Mouse (Mus musculus) CH12.LX (cell line): Measurements from ENCODE around the gene Hk2. TPM values are rescaled to one million over a fixed set of nuclear protein-coding genes. Genes with fewer than 3 reads are reported as not detected.

Source experiments
- DNase-seq: peaks from one replicate; pipeline ENCODE4 v3.0.0-alpha.2; 2013; ENCODE audit errors: extremely low read depth
- H3K27ac ChIP-seq: 2 replicates; pipeline ENCODE4 v1.5.1; 2012; ENCODE audit warnings: low read depth, mild to moderate bottlenecking, control low read depth, moderate library complexity; ENCODE audit not compliant: insufficient read depth
- H3K27me3 ChIP-seq: replicated peaks from 2 replicates; pipeline ENCODE3; 2012; ENCODE audit warnings: inconsistent platforms
- H3K36me3 ChIP-seq, 2 experiments: replicated peaks in 1 of 2; 2 replicates each; pipeline versions ENCODE3 to v1.6.1; 2012; ENCODE audit warnings: inconsistent platforms in 1 of 2, low read length in 1 of 2, mild to moderate bottlenecking in 1 of 2, mixed read lengths in 1 of 2, moderate library complexity in 1 of 2; ENCODE audit not compliant: control insufficient read depth in 1 of 2, insufficient read depth in 1 of 2
- H3K4me1 ChIP-seq, 2 experiments: 2 replicates each; pipeline ENCODE4 v1.6.1; 2012; ENCODE audit warnings: inconsistent platforms in 1 of 2, moderate library complexity in 1 of 2; ENCODE audit not compliant: insufficient read depth in 2 of 2, control insufficient read depth in 1 of 2
- H3K4me2 ChIP-seq: 2 replicates; pipeline ENCODE4 v1.6.1; 2012; ENCODE audit warnings: low read depth, mild to moderate bottlenecking, control low read depth; ENCODE audit not compliant: poor library complexity, insufficient read depth, severe bottlenecking
- H3K4me3 ChIP-seq, 3 experiments: fragments of 150-350 bp in 1 of 3; sonication (generic) in 1 of 3; replicated peaks in 1 of 3; 2 replicates each; pipeline versions ENCODE3 to v1.5.1; 2011 to 2012; ENCODE audit warnings: low read depth in 2 of 3, low read length in 2 of 3, mild to moderate bottlenecking in 2 of 3, moderate library complexity in 2 of 3, control low read depth in 1 of 3, improper control_type of control experiment in 1 of 3, inconsistent platforms in 1 of 3, mixed read lengths in 1 of 3; ENCODE audit not compliant: poor library complexity in 1 of 3
- H3K79me2 ChIP-seq: replicated peaks from 2 replicates; pipeline ENCODE4 v1.6.1; 2012; ENCODE audit warnings: mild to moderate bottlenecking, moderate library complexity; ENCODE audit not compliant: control insufficient read depth, poor library complexity, insufficient read depth, severe bottlenecking; ENCODE audit errors: extremely low read depth
- H3K9ac ChIP-seq: 2 replicates; pipeline ENCODE4 v1.6.1; 2012; ENCODE audit warnings: low read depth, mild to moderate bottlenecking, control low read depth, moderate library complexity; ENCODE audit not compliant: insufficient read depth
- H3K9me3 ChIP-seq: replicated peaks from 2 replicates; pipeline ENCODE3; 2012; ENCODE audit warnings: low read length, inconsistent platforms, mixed read lengths
- BHLHE40 ChIP-seq: IDR thresholded peaks from 2 replicates; pipeline ENCODE4 v1.6.1; 2011; ENCODE audit warnings: mild to moderate bottlenecking, low read depth, low read length, improper control_type of control experiment
- CHD2 ChIP-seq: IDR thresholded peaks from 2 replicates; pipeline ENCODE4 v1.6.1; 2011; ENCODE audit warnings: low read length, improper control_type of control experiment
- CTCF ChIP-seq, 2 experiments: IDR thresholded peaks in 1 of 2; conservative IDR thresholded peaks in 1 of 2; 2 replicates each; pipeline ENCODE4 v1.5.1; 2011 to 2012; ENCODE audit warnings: low read depth in 2 of 2, low read length in 2 of 2, improper control_type of control experiment in 1 of 2, inconsistent platforms in 1 of 2, mild to moderate bottlenecking in 1 of 2, moderate library complexity in 1 of 2
- ELF1 ChIP-seq: IDR thresholded peaks from 2 replicates; pipeline ENCODE4 v1.6.1; 2014; ENCODE audit warnings: low read depth, mild to moderate bottlenecking, inconsistent platforms, low read length, improper control_type of control experiment
- EP300 ChIP-seq: IDR thresholded peaks from 2 replicates; pipeline ENCODE4 v1.6.1; 2011; ENCODE audit warnings: low read length, improper control_type of control experiment
- ETS1 ChIP-seq: conservative IDR thresholded peaks from 2 replicates; pipeline ENCODE4 v1.6.1; 2012; ENCODE audit warnings: low read depth, mild to moderate bottlenecking, inconsistent platforms, low read length, improper control_type of control experiment, moderate library complexity
- HCFC1 ChIP-seq: IDR thresholded peaks from 2 replicates; pipeline ENCODE4 v1.6.1; 2012; ENCODE audit warnings: low read depth, mild to moderate bottlenecking, inconsistent platforms, low read length, improper control_type of control experiment
- IRF4 ChIP-seq: IDR thresholded peaks from 2 replicates; pipeline ENCODE4 v1.6.1; 2014; ENCODE audit warnings: low read depth, mild to moderate bottlenecking, inconsistent platforms, low read length, improper control_type of control experiment
- JUN ChIP-seq: IDR thresholded peaks from 2 replicates; pipeline ENCODE4 v1.6.1; 2011; ENCODE audit warnings: low read depth, mild to moderate bottlenecking, low read length, improper control_type of control experiment, moderate library complexity; ENCODE audit not compliant: insufficient read depth
- JUND ChIP-seq: conservative IDR thresholded peaks from 2 replicates; pipeline ENCODE4 v1.6.1; 2011; ENCODE audit warnings: low read depth, low read length, improper control_type of control experiment
- KAT2A ChIP-seq: IDR thresholded peaks from 2 replicates; pipeline ENCODE4 v1.6.1; 2012; ENCODE audit warnings: low read length, improper control_type of control experiment, inconsistent platforms; ENCODE audit not compliant: insufficient replicate concordance
- MAFK ChIP-seq: IDR thresholded peaks from 2 replicates; pipeline ENCODE4 v1.6.1; 2011; ENCODE audit warnings: low read length, improper control_type of control experiment; ENCODE audit not compliant: insufficient replicate concordance
- MAX ChIP-seq: IDR thresholded peaks from 2 replicates; pipeline ENCODE4 v1.6.1; 2011; ENCODE audit warnings: low read length, improper control_type of control experiment
- MEF2A ChIP-seq: IDR thresholded peaks from 2 replicates; pipeline ENCODE4 v1.6.1; 2014; ENCODE audit warnings: low read depth, mild to moderate bottlenecking, inconsistent platforms, low read length, improper control_type of control experiment, borderline replicate concordance
- MXI1 ChIP-seq: IDR thresholded peaks from 2 replicates; pipeline ENCODE4 v1.6.1; 2011; ENCODE audit warnings: mild to moderate bottlenecking, low read depth, low read length, improper control_type of control experiment
- MYC ChIP-seq: IDR thresholded peaks from 2 replicates; pipeline ENCODE4 v1.6.1; 2011; ENCODE audit warnings: low read depth, mild to moderate bottlenecking, improper control_type of control experiment, low read length
- POLR2A ChIP-seq: IDR thresholded peaks from 2 replicates; pipeline ENCODE4 v1.6.1; 2011; ENCODE audit warnings: low read depth, mild to moderate bottlenecking, improper control_type of control experiment, low read length
- SIN3A ChIP-seq: IDR thresholded peaks from 2 replicates; pipeline ENCODE4 v1.6.1; 2012; ENCODE audit warnings: low read length, improper control_type of control experiment, inconsistent platforms
- SMC3 ChIP-seq: IDR thresholded peaks from 2 replicates; pipeline ENCODE4 v1.6.1; 2011; ENCODE audit warnings: low read depth, low read length, improper control_type of control experiment
- TCF12 ChIP-seq: IDR thresholded peaks from 2 replicates; pipeline ENCODE4 v1.6.1; 2014; ENCODE audit warnings: low read depth, mild to moderate bottlenecking, inconsistent platforms, low read length, improper control_type of control experiment
- UBTF ChIP-seq: IDR thresholded peaks from 2 replicates; pipeline ENCODE4 v1.6.1; 2012; ENCODE audit warnings: low read depth, mild to moderate bottlenecking, inconsistent platforms, low read length, improper control_type of control experiment, moderate library complexity
- USF1 ChIP-seq: IDR thresholded peaks from 2 replicates; pipeline ENCODE4 v1.6.1; 2014; ENCODE audit warnings: low read depth, mild to moderate bottlenecking, inconsistent platforms, low read length, improper control_type of control experiment
- ZC3H11A ChIP-seq: IDR thresholded peaks from 2 replicates; pipeline ENCODE4 v1.6.1; 2012; ENCODE audit warnings: low read depth, mild to moderate bottlenecking, inconsistent platforms, low read length, improper control_type of control experiment
- ZKSCAN1 ChIP-seq: IDR thresholded peaks from 2 replicates; pipeline ENCODE4 v1.6.1; 2012; ENCODE audit warnings: low read depth, inconsistent platforms, low read length, improper control_type of control experiment, borderline replicate concordance
- ZMIZ1 ChIP-seq: IDR thresholded peaks from 2 replicates; pipeline ENCODE4 v1.6.1; 2012; ENCODE audit warnings: low read depth, mild to moderate bottlenecking, inconsistent platforms, low read length, improper control_type of control experiment
- ZNF384 ChIP-seq: IDR thresholded peaks from 2 replicates; pipeline ENCODE4 v1.6.1; 2012; ENCODE audit warnings: low read depth, low read length, improper control_type of control experiment, inconsistent platforms
- dilution Hi-C: fragments of 300-500 bp; cut with MboI; formaldehyde crosslinking; loops from 2 replicates; pipeline ENCODE4 v1.14.3; 2020; ENCODE audit warnings: low sequenced_read_pairs; ENCODE audit not compliant: extremely low pct_unique_long_range_greater_than_20kb, extremely low pct_ligation_motif_present
- in situ Hi-C: fragments of 300-500 bp; cut with MboI; formaldehyde crosslinking; loops from 3 replicates; pipeline ENCODE4 v1.14.3; 2019; ENCODE audit warnings: low sequenced_read_pairs, low pct_ligation_motif_present, low pct_unique_long_range_greater_than_20kb, mixed read lengths
- polyA plus RNA-seq: library from polyadenylated mRNA; unstranded; fragments of >175 nt; gene quantifications from 2 replicates; pipeline ENCODE4 v1.2.1, GENCODE M21; 2012; ENCODE audit warnings: low read depth; ENCODE audit not compliant: insufficient read length
- total RNA-seq, 2 experiments: library from RNA; depleted of rRNA; stranded (reverse); fragments of 300-350 nt in 1 of 2; fragments of >200 nt in 1 of 2; gene quantifications; 2 replicates each; pipeline ENCODE4 v1.2.3; 2012 to 2014

The Hk2 gene
- total and polyA plus RNA-seq, 3 experiments, result 64.2 to 149 (median 75.3) TPM

DNA sequence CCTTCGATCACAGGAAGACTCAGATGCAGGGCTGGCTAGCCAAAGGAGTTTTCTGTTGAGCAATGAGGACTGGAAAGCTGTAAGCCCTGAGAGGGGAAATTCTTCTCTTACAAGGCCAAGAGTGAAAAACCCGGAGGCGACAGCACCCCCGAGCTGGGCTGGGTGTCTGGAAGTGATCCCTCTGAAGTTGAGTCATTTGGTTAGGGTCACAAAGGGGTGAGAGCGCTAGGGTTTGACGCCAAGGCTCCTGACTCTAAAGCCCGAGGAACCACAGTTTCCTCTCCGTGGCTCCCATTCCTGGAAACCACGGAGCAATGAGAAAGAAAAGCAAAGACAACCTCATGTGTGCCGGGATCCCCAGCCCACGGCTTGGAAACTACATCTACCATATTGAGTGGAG is 21.2 kb downstream of the Hk2 start:
- H3K9ac ChIP-seq, result peak overlapping the region; percentile 91
- TF ChIP-seq ZC3H11A, result no peak
- no peak for TF ChIP-seq JUN
- no peak for TF ChIP-seq MAX
- peak; percentile 55 for TF ChIP-seq ETS1
- TF ChIP-seq BHLHE40, result peak; percentile 49
- no peak for TF ChIP-seq MXI1
- TF ChIP-seq MAFK, result no peak
- TF ChIP-seq JUND, result 0 out of 2 replicates have a peak, but pooled peaks have one; percentile 19
- TF ChIP-seq MYC, result peak; percentile 40; the same call in 1 of the 2 replicates
- no peak for TF ChIP-seq CTCF (conservative IDR thresholded peaks at IDR 0.05 in 1 of 2, IDR thresholded peaks at IDR 0.05 in 1 of 2; ENCODE audit: low read depth in 2 of 2, low read length in 2 of 2)
- TF ChIP-seq CHD2, result no peak
- TF ChIP-seq ZNF384, result no peak
- TF ChIP-seq KAT2A, result no peak
- no peak for TF ChIP-seq ZKSCAN1
- no peak for TF ChIP-seq ZMIZ1
- 0 out of 2 replicates have a peak, but pooled peaks have one; percentile 14 for TF ChIP-seq ELF1
- no peak for TF ChIP-seq SMC3
- TF ChIP-seq POLR2A, result 0 out of 2 replicates have a peak, but pooled peaks have one; percentile 27
- TF ChIP-seq EP300, result no peak; the same call in 1 of the 2 replicates
- no peak for TF ChIP-seq HCFC1
- 0 out of 2 replicates have a peak, but pooled peaks have one; percentile 35 for TF ChIP-seq TCF12
- TF ChIP-seq SIN3A, result no peak
- TF ChIP-seq IRF4, result peak; percentile 74
- no peak for TF ChIP-seq MEF2A
- no peak for TF ChIP-seq USF1
- TF ChIP-seq UBTF, result no peak
- TF ChIP-seq, all 38 proteins: peak for 8
- DNase-seq, result peak; percentile 47
- peak overlapping the region; percentile 93 for H3K4me2 ChIP-seq
- in situ Hi-C loops (no loop called here), dilution Hi-C loops (no loop called here)
- no peaks in the 10 kb centered on the region for H3K27me3 ChIP-seq
- H3K79me2 ChIP-seq, result peaks cover 76% of the 10 kb centered on the region
- peaks cover 50 to 66% of the 10 kb centered on the region in 2 experiments for H3K36me3 ChIP-seq
- H3K27ac ChIP-seq, result peak overlapping the region; percentile 99
- H3K9me3 ChIP-seq, result peaks cover 15% of the 10 kb centered on the region
- H3K4me3 ChIP-seq, result peak overlapping the region; percentile 29 to 62 (median 41)
- peaks cover 41 to 79% of the 10 kb centered on the region in 2 experiments for H3K4me1 ChIP-seq
